Mouse (Mus musculus) cerebellum, adult 2 months (tissue): Measurements from ENCODE around the gene Ank2.

Experiments
- CTCF ChIP-seq: fragments of 200-500 bp; IDR thresholded peaks from 2 replicates; pipeline ENCODE4 v1.5.1; 2011; ENCODE audit warnings: low read depth, mild to moderate bottlenecking, control low read depth, low read length, moderate library complexity, borderline replicate concordance; ENCODE audit not compliant: insufficient read depth
- POLR2A ChIP-seq: fragments of 200-500 bp; IDR thresholded peaks from 2 replicates; pipeline ENCODE4 v1.6.1; 2011; ENCODE audit warnings: low read length, control low read depth, borderline replicate concordance; ENCODE audit not compliant: insufficient read depth

GRCm38 (mm10) chr3:126986687-126987086, 512.5 kb downstream of the Ank2 start:
- no peak for TF ChIP-seq CTCF
- no peak for TF ChIP-seq POLR2A
